Mouse (Mus musculus) liver, embryonic 11.5 days (tissue): ENCODE measurements at regions not wholly inside any gene's neighbourhood (a gene's known extent, or its start where the extent isn't known, plus 50 kb on each side); places are given as distances from the start of the nearest gene placed in this dataset.

Source experiments
- ATAC-seq: fragments of 200-750 bp; cut with Nextera tagmentation; replicated peaks from 2 replicates; pipeline ENCODE4 v1.8.0; 2017; ENCODE audit warnings: moderate number of reproducible peaks, mild to moderate bottlenecking, moderate TSS enrichment, moderate library complexity; ENCODE audit not compliant: low FRiP score
- DNase-seq: peaks from one replicate; pipeline ENCODE4 v3.0.0-alpha.2; 2017; ENCODE audit warnings: low spot score
- H3K27ac ChIP-seq: fragments of 300-500 bp; sonication (generic); 2 replicates; pipeline ENCODE4 v1.5.1; 2014; ENCODE audit warnings: mild to moderate bottlenecking, low read depth, low read length, control low read depth
- H3K27me3 ChIP-seq: fragments of 300-500 bp; sonication (generic); replicated peaks from 2 replicates; pipeline ENCODE4 v1.6.1; 2014; ENCODE audit warnings: low read length, mixed read lengths; ENCODE audit not compliant: control insufficient read depth, insufficient read depth
- H3K36me3 ChIP-seq: fragments of 300-500 bp; sonication (generic); 2 replicates; pipeline ENCODE4 v1.6.1; 2014; ENCODE audit warnings: mild to moderate bottlenecking, low read length, moderate library complexity, mixed read lengths; ENCODE audit not compliant: control insufficient read depth, insufficient read depth
- H3K4me1 ChIP-seq: fragments of 300-500 bp; sonication (generic); replicated peaks from 2 replicates; pipeline ENCODE4 v1.6.1; 2014; ENCODE audit warnings: low read length, mixed read lengths; ENCODE audit not compliant: control insufficient read depth, insufficient read depth
- H3K4me2 ChIP-seq: fragments of 300-500 bp; sonication (generic); 2 replicates; pipeline ENCODE4 v1.6.1; 2014; ENCODE audit warnings: mild to moderate bottlenecking, control low read depth, moderate library complexity
- H3K4me3 ChIP-seq: fragments of 300-500 bp; sonication (generic); 2 replicates; pipeline ENCODE4 v1.5.1; 2014; ENCODE audit warnings: low read depth, low read length, control low read depth
- H3K9ac ChIP-seq: fragments of 300-500 bp; sonication (generic); 2 replicates; pipeline ENCODE4 v1.6.1; 2014; ENCODE audit warnings: low read depth, low read length, control low read depth
- H3K9me3 ChIP-seq: fragments of 300-500 bp; sonication (generic); 2 replicates; pipeline ENCODE4 v1.6.1; 2016; ENCODE audit warnings: low read length, inconsistent platforms, mixed read lengths; ENCODE audit not compliant: control insufficient read depth
- WGBS: fragments of 180-500 bp; shearing (Covaris S2); extraction: QIAGEN DNeasy Blood & Tissue Kit; methylation state at CpG from one replicate; pipeline ENCODE4 v1.1.7; 2014; 5-methylcytosine and 5-hydroxymethylcytosine counted together

- Histone ChIP-seq H3K27me3 (no peaks in the 10 kb centered on the region), H3K4me3 (no peak overlapping the region), H3K4me2 (no peak overlapping the region), H3K4me1 (peaks cover 17% of the 10 kb centered on the region), H3K9me3 (no peaks in the 10 kb centered on the region), H3K27ac (no peak overlapping the region), H3K36me3 (no peaks in the 10 kb centered on the region), H3K9ac (no peak overlapping the region)
- 40% methylated on average over 3 of the region's 3 CpGs for WGBS
- DNase-seq: no peak
- no peak for ATAC-seq
Measured at GRCm38 (mm10) chr17:83902523-83902922, 54.8 kb upstream of the Haao start.

- DNase-seq (no peak), ATAC-seq (no peak)
- Histone ChIP-seq H3K9ac (no peak overlapping the region), H3K4me1 (peaks cover 13% of the 10 kb centered on the region), H3K36me3 (no peaks in the 10 kb centered on the region), H3K27ac (no peak overlapping the region), H3K4me2 (no peak overlapping the region), H3K9me3 (no peaks in the 10 kb centered on the region), H3K4me3 (no peak overlapping the region), H3K27me3 (no peaks in the 10 kb centered on the region)
- WGBS: 50% methylated on average over 6 of the region's 6 CpGs
Measured at GRCm38 (mm10) chr17:83902091-83902490, 54.3 kb upstream of the Haao start.

GRCm38 (mm10) chr17:83899588-83900152 lies 51.9 kb upstream of the Haao start:
- H3K4me3 ChIP-seq: no peak overlapping the region
- ATAC-seq (no peak), DNase-seq (no peak)
- no peaks in the 10 kb centered on the region for H3K9me3 ChIP-seq
- 81% methylated on average over 7 of the region's 7 CpGs for WGBS
- no peak overlapping the region for H3K27ac ChIP-seq
- H3K9ac ChIP-seq: no peak overlapping the region
- no peaks in the 10 kb centered on the region for H3K27me3 ChIP-seq
- H3K4me2 ChIP-seq: no peak overlapping the region
- no peaks in the 10 kb centered on the region for H3K36me3 ChIP-seq
- peaks cover 3% of the 10 kb centered on the region; the same call in 1 of the 2 replicates for H3K4me1 ChIP-seq

DNA sequence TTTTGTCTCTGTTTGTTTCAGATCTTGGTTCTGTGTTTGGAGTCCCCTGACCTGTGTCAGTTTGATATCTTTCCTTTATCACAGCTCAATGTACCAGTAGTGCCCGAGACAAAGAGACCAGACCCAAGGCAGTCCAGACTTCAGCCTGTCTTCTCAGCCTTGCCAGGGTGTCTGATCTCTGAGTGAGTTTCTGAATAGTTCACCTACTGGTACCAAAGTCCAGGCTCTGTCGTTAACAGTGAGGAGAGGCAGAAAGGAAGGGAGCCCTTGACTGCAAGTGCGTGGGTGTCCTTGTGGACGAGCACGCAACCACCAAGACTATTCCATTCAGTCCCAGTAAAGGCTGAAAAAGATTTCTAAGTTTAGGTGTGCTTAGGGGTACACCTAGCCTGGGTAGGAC lies 50.8 kb upstream of the Haao start:
- DNase-seq: no peak
- Histone ChIP-seq H3K36me3 (no peaks in the 10 kb centered on the region), H3K27ac (no peak overlapping the region), H3K4me3 (no peak overlapping the region), H3K27me3 (no peaks in the 10 kb centered on the region), H3K4me2 (no peak overlapping the region), H3K9ac (no peak overlapping the region), H3K9me3 (no peaks in the 10 kb centered on the region), H3K4me1 (peaks cover 3% of the 10 kb centered on the region; the same call in 1 of the 2 replicates)
- 83% methylated on average over 5 of the region's 5 CpGs for WGBS
- no peak for ATAC-seq
